Mouse (Mus musculus) neutrophil, adult 59 days (primary cell): Measurements from ENCODE around the gene Adamtsl1. TPM values are rescaled to one million over a fixed set of nuclear protein-coding genes. Genes with fewer than 3 reads are reported as not detected.

Source experiments
- total RNA-seq, 2 experiments: library from RNA; stranded (reverse); gene quantifications; 1 replicate in 1 of 2; 2 replicates in 1 of 2; pipeline ENCODE4 v1.2.4; 2023

The Adamtsl1 gene
- total RNA-seq, result under 1 TPM; 0.29 to 0.36 TPM

DNA sequence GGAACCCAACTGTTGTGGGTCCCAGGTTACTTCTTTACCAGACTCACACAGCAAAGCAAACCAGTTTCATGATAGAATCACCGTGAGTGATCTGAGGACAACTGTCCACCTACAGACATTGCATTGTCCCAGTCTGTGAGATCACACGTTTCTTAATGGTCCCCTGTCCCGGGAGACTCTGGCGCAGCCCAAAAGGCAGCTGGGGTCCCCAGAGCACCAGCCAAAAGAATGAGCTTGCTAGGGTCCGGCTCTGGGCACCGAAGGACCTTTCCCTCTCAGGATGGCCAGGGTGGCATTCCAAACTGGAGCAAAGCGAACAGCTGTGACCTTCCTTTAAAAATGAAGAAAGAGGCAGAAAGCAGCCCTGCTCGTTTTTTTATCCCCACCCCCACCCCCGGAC is at the start of gene Adamtsl1:
Gene Adamtsl1, plus strand, starts transcription at position 381 of the 400 bp plus-strand sequence.

